Mouse (Mus musculus): ENCODE measurements around the gene Cand2. TPM values are rescaled to one million over a fixed set of nuclear protein-coding genes. Genes with fewer than 3 reads are reported as not detected.
"Not testable (repeated sequence)": the region's sequence is repeated elsewhere in the genome, so short reads cannot be mapped to it uniquely, and the experiment has no call there.

Gene Cand2
- total and polyA plus RNA-seq, 3 experiments, result 59.0 to 77.2 (median 69.3) TPM

DNA sequence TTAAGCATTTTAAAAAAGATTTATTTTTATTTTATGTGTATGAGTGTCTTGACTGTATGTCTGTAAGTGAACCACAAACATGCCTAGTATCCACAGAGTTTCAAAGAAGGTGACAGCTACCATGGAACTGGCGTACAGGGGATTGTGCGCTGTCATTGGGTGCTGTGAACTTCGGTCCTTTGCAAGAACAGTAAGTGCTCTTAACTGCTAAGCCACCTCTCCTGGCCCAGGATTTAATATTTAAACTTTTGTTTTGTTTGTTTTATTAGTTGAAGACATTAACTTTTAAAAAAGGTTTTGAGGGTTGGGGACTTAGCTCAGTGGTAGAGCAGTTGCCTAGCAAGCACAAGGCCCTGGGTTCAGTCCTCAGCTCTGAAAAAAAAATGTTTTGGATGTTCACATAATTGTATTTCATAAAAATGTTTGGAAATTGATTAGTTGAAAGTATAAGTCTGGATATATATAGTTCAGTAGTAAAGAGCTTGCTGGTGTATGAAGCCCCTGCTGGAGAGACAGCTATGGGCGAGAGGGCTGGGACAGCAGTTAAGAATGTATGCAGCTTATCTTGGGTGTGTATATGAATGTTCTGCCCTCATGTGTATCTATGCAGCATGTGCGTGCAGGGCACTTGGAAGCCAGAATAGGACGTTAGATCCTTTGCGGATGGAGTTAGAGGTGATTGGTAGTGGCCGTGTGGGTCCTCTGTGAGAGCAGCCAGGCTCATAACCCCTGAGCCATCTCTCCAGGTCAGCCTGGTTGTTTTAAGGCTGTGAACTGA, 47.1 kb downstream of the Cand2 start:
- intact Hi-C loops (cut with DNase I), result no loop called here
- no peak overlapping the region for H3K9ac ChIP-seq (ENCODE audit: low read depth, low read length)
- 82% methylated on average over 8 of the region's 8 CpGs for WGBS
- H3K36me3 ChIP-seq (ENCODE audit: control insufficient read depth, insufficient read depth, low read length), result no peaks in the 10 kb centered on the region
- no peak for TF ChIP-seq POLR2A (IDR thresholded peaks at IDR 0.05; ENCODE audit: insufficient read depth, low read depth, low read length)
- TF ChIP-seq EP300 (IDR thresholded peaks at IDR 0.05; ENCODE audit: insufficient read depth, low read depth, low read length), result no peak
- TF ChIP-seq CTCF (IDR thresholded peaks at IDR 0.05), result no peak
- H3K27ac ChIP-seq, result no peak overlapping the region
- DNase-seq, result no peak
- no peaks in the 10 kb centered on the region for H3K79me2 ChIP-seq (replicated peaks; ENCODE audit: control insufficient read depth, insufficient read depth, low read length)
- H3K4me3 ChIP-seq, result no peak overlapping the region
- H3K4me1 ChIP-seq (ENCODE audit: control insufficient read depth, insufficient read depth, low read length), result no peaks in the 10 kb centered on the region
- H3K27me3 ChIP-seq (ENCODE audit: control insufficient read depth, insufficient read depth, low read length), result no peaks in the 10 kb centered on the region

DNA sequence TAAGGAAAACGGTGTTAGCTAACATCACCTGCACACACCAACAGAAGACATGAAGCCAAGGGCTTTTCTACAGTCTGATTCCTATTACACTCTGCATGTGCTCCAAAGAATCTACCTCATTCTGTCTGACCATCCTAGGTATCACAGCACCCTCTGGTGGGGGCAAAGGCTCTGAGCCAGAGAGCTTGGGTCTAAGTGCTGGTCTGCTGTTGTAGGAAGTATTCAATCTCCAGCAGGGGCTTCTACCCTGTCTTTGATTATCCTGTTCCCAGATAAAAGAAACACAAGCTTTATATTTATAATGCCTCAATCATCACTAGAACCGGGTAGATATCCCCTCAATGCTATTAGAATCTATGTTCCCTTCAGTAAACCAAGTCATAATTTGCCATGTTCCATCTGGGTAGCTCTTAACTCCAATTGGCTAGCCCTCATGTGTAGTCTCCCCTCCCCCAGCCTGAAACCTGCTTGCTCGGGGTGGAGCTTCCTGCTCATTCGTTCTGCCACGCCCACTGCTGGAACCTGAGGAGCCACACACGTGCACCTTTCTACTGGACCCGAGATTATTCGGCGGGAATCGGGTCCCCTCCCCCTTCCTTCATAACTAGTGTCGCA, 49.6 kb downstream of the Cand2 start:
- TF ChIP-seq EP300 (IDR thresholded peaks at IDR 0.05; ENCODE audit: insufficient read depth, low read depth, low read length), result 0 out of 2 replicates have a peak, but pooled peaks have one; percentile 54
- peak; percentile 72 for TF ChIP-seq CTCF (IDR thresholded peaks at IDR 0.05)
- intact Hi-C loops (cut with DNase I); H3K27ac ChIP-seq; H3K79me2 ChIP-seq (replicated peaks; ENCODE audit: control insufficient read depth, insufficient read depth, low read length); H3K4me3 ChIP-seq; H3K4me1 ChIP-seq (ENCODE audit: control insufficient read depth, insufficient read depth, low read length); H3K36me3 ChIP-seq (ENCODE audit: control insufficient read depth, insufficient read depth, low read length); H3K9ac ChIP-seq (ENCODE audit: low read depth, low read length); H3K27me3 ChIP-seq (ENCODE audit: control insufficient read depth, insufficient read depth, low read length): not testable (repeated sequence)
- 4% methylated on average over 6 of the region's 11 CpGs for WGBS
- peak in 1 of 2 experiments; percentile 47 for DNase-seq

DNA sequence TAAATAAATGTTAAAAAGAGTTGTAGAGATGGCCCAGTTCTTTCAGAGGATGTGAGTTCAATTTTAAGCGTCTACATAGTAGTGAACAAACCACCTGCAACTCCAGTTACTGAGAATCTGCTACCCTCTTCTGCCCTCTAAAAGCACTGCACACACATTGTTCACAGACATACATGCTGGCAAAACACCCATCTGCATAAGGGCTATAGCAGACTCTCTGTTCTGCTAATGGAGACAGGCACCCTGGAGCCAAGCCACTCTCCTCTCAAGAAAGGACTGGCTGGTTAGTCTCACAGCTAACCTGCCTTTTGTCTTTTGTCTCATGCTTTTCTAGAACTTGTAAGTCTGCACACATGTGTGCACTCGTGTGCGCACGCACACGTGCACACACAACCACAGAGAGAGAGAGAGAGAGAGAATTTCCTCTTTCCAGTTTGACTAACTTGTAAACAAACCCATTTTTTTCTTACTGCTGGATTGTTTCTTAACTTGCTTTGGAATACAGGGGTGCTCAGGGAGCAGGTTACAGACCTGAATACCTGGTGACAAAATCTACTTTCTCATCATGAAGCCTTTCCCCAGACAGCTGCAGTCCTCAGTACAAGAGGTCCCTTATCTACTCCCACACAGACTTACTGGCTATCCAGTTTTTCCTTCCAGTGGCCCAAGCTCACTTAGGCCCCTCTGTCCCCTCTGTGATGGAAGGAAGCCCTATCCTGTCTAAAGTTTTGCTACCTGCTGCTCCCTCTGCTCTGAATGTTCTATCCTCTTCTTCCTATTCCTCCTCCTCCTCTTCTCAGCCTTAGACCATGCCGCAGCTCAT, 56.7 kb downstream of the Cand2 start:
- intact Hi-C loops (cut with DNase I), result no loop called here

DNA sequence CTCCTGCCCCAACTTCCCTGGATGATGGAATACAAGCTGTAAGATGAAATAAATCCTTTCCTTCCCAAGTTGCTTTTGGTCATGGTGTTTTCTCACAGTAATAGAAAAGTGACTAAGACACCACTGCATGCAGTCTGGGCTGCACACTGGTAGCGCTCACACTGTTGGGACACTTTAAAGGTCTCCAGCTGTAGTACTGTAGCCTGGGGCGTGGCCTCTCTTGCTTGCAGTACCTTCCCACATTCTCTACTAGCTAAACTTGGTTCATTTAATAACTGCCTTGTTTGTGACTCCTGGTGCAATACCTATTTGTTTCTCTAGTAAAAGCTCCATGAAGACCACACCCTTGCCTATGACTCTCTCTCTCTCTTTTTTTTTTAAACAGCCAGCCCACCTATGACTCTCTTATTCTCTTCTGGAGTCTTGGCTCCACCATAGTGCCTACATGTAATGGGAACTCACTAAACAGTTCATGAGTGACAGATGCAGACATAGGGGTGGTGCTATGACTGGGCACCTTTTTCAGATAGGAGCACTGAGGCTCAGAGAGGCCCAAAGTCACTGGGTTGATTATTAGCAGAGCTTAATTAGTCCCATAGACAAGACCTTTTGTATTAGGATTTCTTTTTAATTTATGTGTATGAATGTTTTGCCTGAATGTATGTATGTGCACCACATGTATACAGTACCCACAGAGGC, 58.0 kb downstream of the Cand2 start:
- Histone ChIP-seq H3K27me3 (ENCODE audit: control insufficient read depth, insufficient read depth, low read length) (no peaks in the 10 kb centered on the region), H3K79me2 (replicated peaks; ENCODE audit: control insufficient read depth, insufficient read depth, low read length) (no peaks in the 10 kb centered on the region), H3K9ac (ENCODE audit: low read depth, low read length) (no peak overlapping the region), H3K36me3 (ENCODE audit: control insufficient read depth, insufficient read depth, low read length) (no peaks in the 10 kb centered on the region), H3K27ac (no peak overlapping the region), H3K4me1 (ENCODE audit: control insufficient read depth, insufficient read depth, low read length) (no peaks in the 10 kb centered on the region), H3K4me3 (no peak overlapping the region)
- no peak for DNase-seq
- 87% methylated on average over 2 of the region's 2 CpGs for WGBS
- intact Hi-C loops (cut with DNase I), result no loop called here
- TF ChIP-seq CTCF (IDR thresholded peaks at IDR 0.05), result no peak
- no peak for TF ChIP-seq POLR2A (IDR thresholded peaks at IDR 0.05; ENCODE audit: insufficient read depth, low read depth, low read length)
- no peak for TF ChIP-seq EP300 (IDR thresholded peaks at IDR 0.05; ENCODE audit: insufficient read depth, low read depth, low read length)

More for the DNA sequence above, 56.7 kb downstream of the Cand2 start:
- Histone ChIP-seq H3K27ac (no peak overlapping the region), H3K36me3 (ENCODE audit: control insufficient read depth, insufficient read depth, low read length) (no peaks in the 10 kb centered on the region), H3K27me3 (ENCODE audit: control insufficient read depth, insufficient read depth, low read length) (no peaks in the 10 kb centered on the region), H3K79me2 (replicated peaks; ENCODE audit: control insufficient read depth, insufficient read depth, low read length) (no peaks in the 10 kb centered on the region), H3K4me3 (no peak overlapping the region), H3K4me1 (ENCODE audit: control insufficient read depth, insufficient read depth, low read length) (no peaks in the 10 kb centered on the region), H3K9ac (ENCODE audit: low read depth, low read length) (no peak overlapping the region)
- WGBS, result 83% methylated on average over 6 of the region's 6 CpGs
- no peak for DNase-seq
- TF ChIP-seq CTCF (IDR thresholded peaks at IDR 0.05), result no peak
- TF ChIP-seq POLR2A (IDR thresholded peaks at IDR 0.05; ENCODE audit: insufficient read depth, low read depth, low read length), result no peak
- no peak for TF ChIP-seq EP300 (IDR thresholded peaks at IDR 0.05; ENCODE audit: insufficient read depth, low read depth, low read length)

DNA sequence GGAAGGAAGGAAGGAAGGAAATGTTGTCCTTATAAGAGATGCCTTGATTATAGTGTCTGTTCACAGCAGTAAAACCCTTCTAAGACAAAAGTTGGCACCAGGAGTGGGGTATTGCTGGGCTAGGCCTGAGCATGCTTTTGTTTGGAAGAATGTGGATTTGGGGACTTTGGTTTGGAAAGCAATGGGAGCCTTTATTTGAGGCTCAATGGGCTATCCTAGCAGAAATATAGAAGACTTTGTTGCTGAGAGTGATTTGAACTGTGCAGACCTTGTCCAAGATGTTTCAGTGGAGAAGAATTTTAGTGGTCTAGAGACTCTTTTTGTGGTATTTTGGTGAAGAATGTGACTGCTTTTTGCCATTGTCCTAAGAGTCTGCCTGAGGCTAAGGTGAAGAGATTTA, 59.5 kb downstream of the Cand2 start:
- Histone ChIP-seq H3K27me3 (ENCODE audit: control insufficient read depth, insufficient read depth, low read length) (no peaks in the 10 kb centered on the region), H3K4me1 (ENCODE audit: control insufficient read depth, insufficient read depth, low read length) (no peaks in the 10 kb centered on the region; the same call in 1 of the 2 replicates), H3K36me3 (ENCODE audit: control insufficient read depth, insufficient read depth, low read length) (no peaks in the 10 kb centered on the region), H3K9ac (ENCODE audit: low read depth, low read length) (no peak overlapping the region), H3K79me2 (replicated peaks; ENCODE audit: control insufficient read depth, insufficient read depth, low read length) (no peaks in the 10 kb centered on the region), H3K27ac (no peak overlapping the region), H3K4me3 (no peak overlapping the region)
- no peak for DNase-seq
- TF ChIP-seq POLR2A (IDR thresholded peaks at IDR 0.05; ENCODE audit: insufficient read depth, low read depth, low read length) (no peak), EP300 (IDR thresholded peaks at IDR 0.05; ENCODE audit: insufficient read depth, low read depth, low read length) (no peak), CTCF (IDR thresholded peaks at IDR 0.05) (no peak)
- intact Hi-C loops (cut with DNase I), result no loop called here
